Mouse (Mus musculus): ENCODE measurements around the gene Card19.
A peak's percentile ranks its signal among the peaks of the same experiment; 100 is the strongest.

Gene Card19

GRCm38 (mm10) chr13:49215504-49216219 lies at the start of gene Card19:
TSS of gene Card19 (minus strand) at chr13:49216037.
- peak; percentile 98 for DNase-seq

GRCm38 (mm10) chr13:49260036-49260722 lies 44.3 kb upstream of the Card19 start:
- no peak for DNase-seq

- no peak for DNase-seq
Observed at GRCm38 (mm10) chr13:49257819-49258313, 42.0 kb upstream of the Card19 start.

- DNase-seq: no peak
Observed at GRCm38 (mm10) chr13:49252746-49253145, 36.9 kb upstream of the Card19 start.

- DNase-seq: peak; percentile 33
Observed at GRCm38 (mm10) chr13:49252113-49252512, 36.3 kb upstream of the Card19 start.

- no peak for DNase-seq
Observed at GRCm38 (mm10) chr13:49250716-49251517, 35.1 kb upstream of the Card19 start.

- DNase-seq: no peak
Observed at GRCm38 (mm10) chr13:49249634-49250033, 33.8 kb upstream of the Card19 start.

GRCm38 (mm10) chr13:49248923-49249322 lies 33.1 kb upstream of the Card19 start:
- no peak for DNase-seq

- DNase-seq: no peak
Observed at GRCm38 (mm10) chr13:49248467-49248862, 32.6 kb upstream of the Card19 start, which contains the start of gene Susd3. TSS of gene Susd3 (minus strand) at chr13:49248706.

GRCm38 (mm10) chr13:49247740-49248466 lies 32.1 kb upstream of the Card19 start:
- DNase-seq: peak; percentile 35

- no peak for DNase-seq
Observed at GRCm38 (mm10) chr13:49247232-49247739, 31.4 kb upstream of the Card19 start.

- no peak for DNase-seq
Observed at GRCm38 (mm10) chr13:49246626-49247025, 30.8 kb upstream of the Card19 start.

- DNase-seq: no peak
Observed at GRCm38 (mm10) chr13:49246011-49246410, 30.2 kb upstream of the Card19 start.

- no peak for DNase-seq
Observed at GRCm38 (mm10) chr13:49245251-49245650, 29.4 kb upstream of the Card19 start.

GRCm38 (mm10) chr13:49243492-49243891 lies 27.7 kb upstream of the Card19 start:
- peak; percentile 28 for DNase-seq

- peak; percentile 74 for DNase-seq
Observed at GRCm38 (mm10) chr13:49242321-49243065, 26.7 kb upstream of the Card19 start.

GRCm38 (mm10) chr13:49238737-49239136 lies 22.9 kb upstream of the Card19 start:
- DNase-seq: no peak

GRCm38 (mm10) chr13:49237617-49238016 lies 21.8 kb upstream of the Card19 start:
- no peak for DNase-seq

- DNase-seq: no peak
Observed at GRCm38 (mm10) chr13:49234711-49235110, 18.9 kb upstream of the Card19 start.

- no peak for DNase-seq
Observed at GRCm38 (mm10) chr13:49233792-49234572, 18.1 kb upstream of the Card19 start.

GRCm38 (mm10) chr13:49225633-49226032 lies 9.8 kb upstream of the Card19 start:
- no peak for DNase-seq
